Mouse (Mus musculus) small intestine, adult 2 months (tissue): ENCODE data around the gene Gm266.

Source experiments
- CTCF ChIP-seq: fragments of 200-500 bp; IDR thresholded peaks from 2 replicates; pipeline ENCODE4 v1.5.1; 2012; ENCODE audit warnings: low read depth, mild to moderate bottlenecking, control low read depth, inconsistent platforms, low read length, moderate library complexity, mixed read lengths; ENCODE audit not compliant: insufficient replicate concordance, insufficient read length; ENCODE audit errors: extremely low read depth
- POLR2A ChIP-seq: fragments of 200-500 bp; IDR thresholded peaks from 2 replicates; pipeline ENCODE4 v1.6.1; 2012; ENCODE audit warnings: low read depth, mild to moderate bottlenecking, control low read depth, inconsistent platforms, low read length, moderate library complexity

DNA sequence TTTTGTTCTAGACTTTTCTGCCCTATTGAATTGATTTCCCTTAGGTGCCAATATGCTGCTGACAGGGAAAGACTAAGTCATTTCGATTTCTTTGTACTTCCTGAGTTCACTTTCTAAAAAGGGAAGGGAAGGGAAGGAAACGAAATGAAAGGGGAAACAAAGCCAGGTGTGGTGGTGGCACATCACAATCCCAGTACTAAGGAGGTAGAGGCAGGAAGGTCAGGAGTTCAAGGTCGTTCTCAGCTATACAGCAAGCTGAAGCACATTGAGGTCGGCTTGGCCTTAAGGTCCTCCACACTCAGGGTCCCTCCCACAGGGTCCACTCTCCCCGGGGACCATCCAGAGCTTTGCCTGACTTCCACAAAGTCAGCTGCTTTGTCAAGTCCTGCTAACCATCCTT, 17.9 kb upstream of the Gm266 start:
- no peak for TF ChIP-seq CTCF
- TF ChIP-seq POLR2A, result no peak
